Mouse (Mus musculus) v-Abl transformed pro-B cells (cell line): ENCODE measurements around the gene Srrm2.

Experiments
- in situ Hi-C, 2 experiments: fragments of 400-800 bp; cut with MboI; formaldehyde crosslinking; loops; one replicate each; pipeline ENCODE4 v1.15.1; 2025; ENCODE audit not compliant: unreplicated experiment in 2 of 2

Srrm2 gene

DNA sequence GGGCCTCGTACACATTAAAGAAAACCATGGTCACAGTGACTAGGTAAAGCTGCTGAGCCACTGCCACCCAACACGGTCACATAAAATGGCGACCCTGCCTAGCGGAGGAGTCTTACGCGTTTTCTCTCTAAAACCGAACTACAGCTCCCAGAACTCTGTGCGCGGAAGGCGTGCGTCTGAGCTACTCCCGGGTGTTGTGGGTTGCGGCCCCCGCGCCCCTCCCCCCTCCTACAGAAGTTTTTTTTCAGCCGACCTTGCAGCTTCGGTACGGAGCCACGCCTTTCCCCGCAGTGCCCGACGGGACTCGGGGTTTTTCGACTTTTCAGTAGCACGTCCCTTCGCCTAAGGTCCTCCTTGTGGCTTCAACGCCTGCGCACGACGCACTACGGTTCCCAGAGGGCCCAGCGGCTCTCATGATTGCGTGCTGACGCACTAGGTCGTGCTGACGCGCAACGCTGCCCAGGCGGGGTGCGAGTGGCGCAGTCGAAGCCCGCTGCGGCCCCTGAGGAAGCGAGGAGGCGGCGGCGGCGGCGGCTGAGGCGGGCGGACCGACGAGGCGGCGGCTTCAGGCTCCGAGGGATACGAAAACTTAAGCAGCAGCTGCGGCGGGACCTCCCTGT lies 12.5 kb downstream of the Srrm2 start:
- in situ Hi-C loops = no loop called here

DNA sequence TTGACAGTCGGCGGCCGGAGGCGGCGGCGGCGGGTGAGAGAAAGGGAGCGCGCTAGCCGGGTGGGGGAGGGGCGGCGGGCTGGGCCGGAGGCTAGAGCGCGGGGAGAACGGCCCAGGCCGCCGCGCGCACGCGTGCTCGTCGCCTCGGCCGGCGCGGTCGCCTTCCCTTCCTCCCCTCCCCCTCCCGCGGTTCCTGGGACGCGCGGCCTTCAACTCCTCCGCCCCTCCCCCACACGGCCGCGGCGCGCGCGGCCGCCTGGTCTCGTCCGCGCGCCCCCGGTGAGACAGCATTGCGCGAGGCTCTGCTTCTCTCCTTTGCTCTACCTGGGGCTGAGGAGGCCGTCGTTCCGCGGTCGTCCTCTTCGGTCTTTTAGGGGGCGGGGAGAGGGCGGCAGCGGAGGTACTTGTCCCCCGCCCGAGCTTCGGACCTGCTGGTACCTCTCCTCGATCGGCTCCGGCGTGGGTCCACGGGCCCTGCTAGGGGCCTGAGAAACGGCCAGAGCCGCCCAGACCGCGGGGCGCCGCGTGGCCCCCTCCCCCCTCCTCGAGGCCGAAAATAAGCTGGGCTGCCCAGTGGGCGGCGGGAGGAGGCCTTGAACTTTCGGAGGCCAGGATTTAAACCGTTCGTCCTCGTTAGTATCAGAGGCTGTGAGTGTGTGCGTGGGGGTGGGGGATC lies 13.2 kb downstream of the Srrm2 start:
- in situ Hi-C loops = no loop called here

DNA sequence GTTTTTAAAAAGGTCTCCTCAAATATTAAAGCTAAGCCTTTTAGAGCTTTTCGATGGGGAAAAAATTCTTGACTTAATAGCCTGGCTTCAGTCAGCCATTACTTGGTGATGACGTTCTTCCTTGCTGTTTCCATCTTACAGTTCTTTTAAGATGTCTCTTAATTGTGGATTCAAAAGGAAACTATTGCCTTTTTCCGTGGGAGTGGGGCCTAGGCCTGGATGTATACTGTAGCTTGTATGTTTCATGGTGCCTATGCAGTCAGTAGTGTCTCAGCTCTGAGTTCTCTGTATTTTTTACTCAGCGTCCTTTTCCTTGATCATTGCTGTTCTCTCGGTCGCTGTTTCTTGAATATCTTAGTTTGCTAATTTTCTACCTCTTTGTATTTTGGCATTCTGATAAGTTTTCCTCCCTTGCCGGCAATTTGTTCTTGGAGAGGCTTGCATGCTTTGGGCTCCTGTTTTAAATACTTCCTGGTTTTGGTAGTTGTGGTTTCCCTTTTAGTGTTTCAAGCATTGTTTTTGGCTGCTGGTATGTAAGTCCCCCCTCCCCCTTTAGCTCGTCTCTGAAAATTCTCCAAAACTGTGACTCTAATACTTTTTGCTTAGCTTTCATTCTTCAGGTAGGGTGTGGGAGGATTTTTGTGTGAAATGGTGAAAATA lies 14.2 kb downstream of the Srrm2 start:
- in situ Hi-C loops = no loop called here

DNA sequence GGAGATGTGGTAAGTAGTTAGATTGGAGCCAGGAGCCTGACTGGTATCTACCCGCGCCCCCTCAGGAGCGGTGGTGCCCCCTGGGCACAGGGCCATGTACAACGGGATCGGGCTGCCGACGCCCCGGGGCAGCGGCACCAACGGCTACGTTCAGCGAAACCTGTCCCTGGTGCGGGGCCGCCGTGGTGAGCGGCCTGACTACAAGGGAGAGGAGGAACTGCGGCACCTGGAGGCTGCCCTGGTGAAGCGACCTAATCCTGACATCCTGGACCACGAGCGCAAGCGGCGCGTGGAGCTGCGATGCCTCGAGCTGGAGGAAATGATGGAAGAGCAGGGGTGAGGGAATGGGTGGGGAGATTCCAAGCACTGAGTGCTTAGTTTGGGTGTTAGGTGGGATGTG lies 16.5 kb downstream of the Srrm2 start:
- in situ Hi-C loops = no loop called here

DNA sequence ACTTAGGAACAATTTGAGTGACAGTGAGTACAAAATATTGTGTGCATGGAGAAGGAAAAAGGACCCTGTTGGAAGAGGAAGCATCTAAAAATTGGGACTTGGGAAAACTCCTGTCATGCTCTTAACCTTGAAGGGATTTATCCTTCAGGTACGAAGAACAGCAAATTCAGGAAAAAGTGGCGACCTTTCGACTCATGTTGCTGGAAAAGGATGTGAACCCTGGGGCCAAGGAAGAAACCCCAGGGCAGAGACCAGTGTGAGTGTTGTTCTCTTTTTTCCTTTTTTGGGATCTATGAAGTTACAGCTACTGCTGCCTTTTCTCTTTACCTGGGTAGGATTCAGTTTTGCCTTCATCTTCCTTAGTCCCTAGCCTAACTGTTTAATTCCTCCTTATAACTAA lies 17.6 kb downstream of the Srrm2 start:
- in situ Hi-C loops = no loop called here

DNA sequence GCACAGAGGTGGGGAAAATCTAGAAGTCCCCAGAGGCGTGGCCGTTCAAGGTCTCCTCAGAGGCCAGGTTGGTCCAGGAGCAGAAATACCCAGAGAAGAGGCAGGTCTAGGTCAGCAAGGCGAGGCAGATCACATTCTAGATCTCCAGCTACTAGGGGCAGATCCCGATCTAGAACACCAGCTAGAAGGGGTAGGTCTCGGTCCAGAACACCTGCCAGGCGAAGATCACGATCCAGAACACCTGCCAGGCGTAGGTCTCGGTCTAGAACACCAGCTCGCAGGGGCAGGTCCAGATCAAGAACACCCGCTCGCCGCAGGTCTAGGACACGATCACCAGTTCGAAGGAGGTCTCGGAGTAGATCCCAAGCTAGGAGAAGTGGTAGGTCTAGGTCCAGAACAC lies 25.3 kb downstream of the Srrm2 start:
- in situ Hi-C loops = no loop called here

DNA sequence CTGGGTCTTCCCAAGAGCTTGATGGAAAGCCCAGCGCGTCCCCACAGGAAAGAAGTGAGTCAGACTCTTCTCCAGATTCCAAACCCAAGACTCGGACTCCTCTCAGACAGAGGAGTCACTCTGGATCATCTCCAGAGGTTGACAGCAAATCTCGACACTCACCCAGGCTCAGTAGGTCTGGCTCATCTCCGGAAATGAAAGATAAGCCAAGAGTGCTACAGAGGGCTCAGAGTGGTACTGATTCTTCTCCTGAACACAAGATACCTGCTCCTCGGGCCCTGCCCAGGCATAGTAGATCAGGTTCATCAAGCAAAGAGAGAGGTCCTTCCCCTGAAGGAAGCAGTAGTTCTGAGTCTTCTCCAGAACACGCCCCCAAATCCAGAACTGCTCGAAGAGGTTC lies 28.2 kb downstream of the Srrm2 start:
- in situ Hi-C loops = no loop called here

DNA sequence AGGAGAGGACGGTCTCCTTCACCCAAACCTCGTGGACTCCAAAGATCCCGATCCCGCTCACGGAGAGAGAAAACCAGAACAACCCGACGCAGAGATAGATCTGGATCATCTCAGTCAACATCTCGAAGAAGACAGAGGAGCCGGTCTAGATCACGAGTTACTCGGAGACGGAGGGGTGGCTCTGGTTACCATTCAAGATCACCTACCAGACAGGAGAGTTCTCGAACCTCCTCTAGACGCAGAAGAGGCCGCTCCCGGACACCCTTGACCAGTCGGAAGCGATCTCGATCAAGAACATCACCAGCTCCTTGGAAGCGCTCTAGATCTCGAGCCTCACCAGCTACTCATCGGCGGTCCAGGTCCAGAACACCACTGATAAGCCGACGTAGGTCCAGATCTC lies 28.9 kb downstream of the Srrm2 start:
- in situ Hi-C loops = no loop called here

DNA sequence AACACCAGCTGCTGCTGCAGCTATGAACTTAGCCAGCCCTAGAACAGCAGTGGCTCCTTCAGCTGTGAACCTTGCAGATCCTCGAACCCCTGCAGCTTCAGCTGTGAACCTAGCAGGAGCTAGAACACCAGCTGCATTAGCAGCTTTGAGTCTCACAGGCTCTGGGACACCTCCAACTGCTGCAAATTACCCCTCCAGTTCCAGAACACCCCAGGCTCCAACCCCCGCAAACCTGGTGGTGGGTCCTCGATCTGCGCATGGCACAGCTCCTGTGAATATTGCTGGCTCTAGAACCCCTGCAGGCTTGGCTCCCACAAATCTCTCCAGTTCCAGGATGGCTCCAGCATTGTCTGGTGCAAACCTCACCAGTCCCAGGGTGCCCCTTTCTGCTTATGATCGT lies 30.4 kb downstream of the Srrm2 start:
- in situ Hi-C loops = no loop called here

DNA sequence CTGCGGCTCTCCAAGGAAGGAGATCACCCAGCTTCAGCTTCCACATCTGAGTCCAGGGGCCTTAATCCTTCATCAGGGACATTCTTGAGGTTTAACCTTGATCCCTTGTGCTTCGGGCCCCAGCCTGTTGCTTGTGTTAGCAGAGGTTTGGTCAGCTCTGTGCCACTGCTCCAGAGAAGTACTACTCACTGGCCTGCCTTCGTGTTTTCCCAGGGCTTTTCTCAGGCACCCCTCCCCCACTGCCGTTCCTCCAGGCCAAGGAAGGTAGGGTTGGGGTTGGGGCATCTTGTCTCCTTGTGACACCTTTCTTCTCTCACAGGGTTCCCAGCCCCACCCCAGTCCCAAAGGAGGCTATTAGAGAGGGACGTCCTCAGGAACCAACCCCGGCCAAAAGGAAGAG lies 31.8 kb downstream of the Srrm2 start:
- in situ Hi-C loops = no loop called here

DNA sequence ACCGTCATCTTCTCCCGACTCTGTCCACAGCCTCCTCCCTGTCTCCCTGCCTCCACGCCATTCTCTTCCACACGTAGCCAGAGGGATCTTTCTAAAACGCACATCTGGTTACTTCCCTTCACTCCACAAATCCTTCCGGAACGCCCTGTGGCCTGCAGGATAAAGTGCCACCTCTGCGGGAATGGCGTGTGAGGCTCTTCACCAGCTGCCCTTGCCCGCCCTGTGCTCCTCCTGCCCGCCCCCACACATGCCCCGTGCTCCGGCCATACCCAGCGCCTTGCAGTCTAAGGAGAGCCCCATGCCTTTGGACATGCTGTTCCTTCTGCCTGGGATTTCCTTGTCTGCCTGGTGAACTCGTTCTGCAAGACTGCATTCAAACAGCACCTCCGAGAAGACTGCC lies 32.7 kb downstream of the Srrm2 start:
- in situ Hi-C loops = no loop called here

DNA sequence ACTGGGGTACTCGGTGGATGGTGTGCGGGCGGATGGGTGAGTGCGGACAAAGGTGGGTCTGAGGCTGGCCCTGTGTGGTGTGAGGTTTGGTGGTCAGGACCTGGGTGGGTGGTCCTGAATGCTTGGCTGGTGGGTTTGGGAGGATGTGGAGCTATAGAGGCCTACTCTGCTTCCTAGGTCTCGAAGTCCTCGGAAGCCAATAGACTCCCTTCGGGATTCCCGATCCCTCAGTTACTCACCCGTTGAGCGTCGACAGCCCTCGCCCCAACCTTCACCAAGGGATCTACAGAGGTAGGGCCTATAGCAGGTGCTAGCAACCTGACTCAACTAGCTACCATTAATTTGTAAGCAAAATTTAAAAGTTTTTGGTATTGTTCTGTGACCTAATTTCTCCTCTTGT lies 33.3 kb downstream of the Srrm2 start:
- in situ Hi-C loops = no loop called here

DNA sequence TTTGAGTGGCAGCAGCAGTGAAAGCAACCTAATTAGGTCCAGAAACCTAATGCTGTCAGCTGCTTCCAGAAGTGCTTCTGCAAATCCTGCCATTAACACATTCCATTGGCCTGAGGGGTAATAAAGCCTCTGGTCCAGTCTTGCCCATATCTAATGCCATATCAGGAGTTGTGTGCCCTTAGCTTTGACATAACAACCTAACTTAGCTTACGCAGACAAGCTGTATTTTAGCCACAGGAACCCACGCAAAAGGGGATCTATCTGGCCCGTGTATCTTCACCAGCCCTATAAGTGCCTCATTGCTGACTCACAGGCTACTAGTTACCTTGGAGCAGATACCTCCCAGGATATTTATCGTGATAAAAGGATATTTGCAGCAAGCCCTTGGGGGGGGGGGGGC lies 35.3 kb downstream of the Srrm2 start:
- in situ Hi-C loops = no loop called here

DNA sequence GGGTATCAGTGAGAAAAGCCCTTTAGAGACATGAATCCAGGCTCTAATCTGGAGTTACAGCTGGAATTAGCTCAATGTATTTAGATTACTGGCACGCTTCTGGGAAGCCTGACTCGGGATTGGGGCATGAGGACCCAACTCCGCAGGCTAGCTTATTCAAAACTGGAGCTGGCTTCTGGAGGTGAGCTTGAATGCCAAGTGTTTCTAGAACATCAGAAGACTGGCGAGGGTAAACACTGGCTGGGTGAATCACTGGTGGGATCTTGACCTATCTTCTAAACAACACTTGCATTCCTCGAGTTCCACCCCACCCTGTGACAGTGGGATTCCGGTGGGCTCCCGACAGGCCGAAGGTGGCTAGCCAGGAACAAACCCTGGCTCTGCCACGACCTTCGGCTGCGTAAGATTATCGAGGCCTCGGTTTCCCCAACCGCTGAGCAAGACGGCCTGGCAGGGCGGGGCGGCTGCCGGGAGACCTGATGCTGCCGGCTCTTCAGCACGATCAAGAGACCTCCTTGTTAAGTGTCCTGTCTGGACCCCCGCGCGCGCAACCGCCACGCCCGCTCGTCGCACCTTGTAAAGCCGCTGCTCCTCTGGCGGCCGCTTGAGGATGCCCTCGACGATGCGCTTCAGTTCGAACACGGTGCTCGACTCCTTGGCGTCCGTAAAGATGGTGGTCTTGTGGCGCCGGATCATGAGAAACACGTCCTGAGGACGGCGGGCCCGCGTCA lies 38.1 kb downstream of the Srrm2 start:
- in situ Hi-C loops = no loop called here

DNA sequence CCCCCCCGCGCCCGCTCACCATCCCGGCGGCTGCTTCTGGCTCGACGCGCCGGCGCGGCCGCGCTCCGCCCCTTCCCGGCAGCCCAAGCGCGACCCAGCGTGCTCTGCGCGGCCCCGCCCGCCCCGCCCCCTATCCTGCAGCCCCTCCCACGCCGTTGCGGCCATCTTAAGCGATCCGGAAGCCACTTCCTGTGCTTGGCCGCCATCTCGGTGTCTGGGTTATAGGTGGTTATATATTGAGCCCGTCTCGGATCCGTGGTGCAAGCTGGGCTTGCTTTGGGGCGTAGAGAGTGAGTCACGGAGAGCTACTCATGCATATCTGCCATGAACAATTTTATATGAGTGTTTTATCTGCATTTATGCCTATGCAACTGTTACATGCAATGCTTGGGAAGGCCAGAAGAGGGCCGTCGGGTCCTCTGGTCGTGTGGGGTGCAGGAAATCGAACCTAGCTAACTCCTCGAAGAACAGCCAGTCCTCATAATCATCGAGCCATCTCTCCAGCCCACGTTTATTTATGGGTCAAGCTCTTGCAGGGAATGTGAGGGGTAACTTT lies 38.8 kb downstream of the Srrm2 start, which contains the start of gene Elob:
TSS of gene Elob (minus strand) at position 73 of the 556 bp plus-strand sequence.
- in situ Hi-C loops = no loop called here

DNA sequence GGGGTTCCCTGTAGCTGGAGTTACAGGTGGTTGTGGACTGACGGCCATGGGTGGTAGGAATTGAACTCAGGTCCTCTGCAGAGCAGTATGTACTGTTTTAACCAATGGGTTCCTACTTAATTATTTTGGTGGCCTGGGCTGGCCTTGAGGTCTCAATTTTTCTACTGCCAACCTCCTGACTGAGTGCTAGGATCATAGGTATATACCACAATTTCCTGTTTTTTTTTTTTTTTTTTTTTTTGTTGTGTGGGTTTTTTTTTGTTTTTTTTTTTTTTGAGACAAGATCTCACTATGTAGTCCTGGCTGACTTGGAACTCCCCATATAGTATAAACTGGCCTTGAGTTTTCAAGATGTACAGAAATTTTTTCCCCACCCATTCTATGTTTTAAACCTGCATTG lies 40.9 kb downstream of the Srrm2 start:
- in situ Hi-C loops = no loop called here

DNA sequence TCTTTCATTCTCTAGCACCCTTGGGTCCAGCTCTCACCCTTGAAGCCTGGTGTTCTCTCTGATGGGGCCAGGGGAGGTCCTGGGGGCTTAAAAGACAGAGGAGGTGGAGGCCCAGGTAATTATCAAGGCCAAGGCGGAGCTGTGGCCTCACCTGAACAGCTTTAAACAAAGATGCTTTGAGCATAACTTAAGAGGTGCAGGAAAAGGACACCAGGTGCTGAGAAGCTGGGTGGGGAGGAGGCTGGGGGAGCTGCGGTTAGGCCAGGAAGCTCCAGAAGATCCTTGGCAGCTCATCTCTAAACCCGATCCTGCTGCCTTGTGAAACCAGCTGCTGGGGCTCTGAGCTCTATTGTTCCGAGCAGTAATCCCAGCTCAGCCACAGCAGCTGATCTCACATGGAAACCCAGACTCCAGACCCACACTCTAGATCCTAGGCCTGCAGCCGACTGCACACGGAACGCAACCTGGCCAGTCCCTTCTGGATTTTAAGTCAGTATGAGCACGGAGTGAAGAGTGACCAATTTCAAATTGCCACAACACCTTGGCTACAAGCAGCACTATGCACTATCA lies 45.8 kb downstream of the Srrm2 start, which contains the start of gene Prss33:
TSS of gene Prss33 (minus strand) at position 51 of the 570 bp plus-strand sequence.
- in situ Hi-C loops = no loop called here

DNA sequence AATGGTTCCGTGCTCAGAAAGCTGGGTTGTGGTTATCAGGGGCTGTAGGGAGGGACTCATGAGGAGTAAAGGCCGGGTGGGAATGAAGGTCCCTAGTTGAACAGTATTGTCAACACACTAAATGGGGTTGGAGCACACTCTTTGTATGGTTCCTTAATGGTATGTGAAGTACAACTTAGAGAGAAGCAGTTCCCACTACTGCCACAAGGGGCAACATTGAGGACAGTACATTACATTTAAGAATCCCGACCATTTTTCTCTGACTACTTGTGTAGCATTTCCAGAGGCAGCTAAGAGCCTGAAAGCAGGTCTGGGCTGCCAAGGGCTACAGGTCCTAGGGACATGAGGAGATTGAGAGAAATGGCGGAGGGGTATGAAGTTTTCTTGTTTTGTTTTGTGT lies 50.8 kb downstream of the Srrm2 start:
- in situ Hi-C loops = no loop called here

DNA sequence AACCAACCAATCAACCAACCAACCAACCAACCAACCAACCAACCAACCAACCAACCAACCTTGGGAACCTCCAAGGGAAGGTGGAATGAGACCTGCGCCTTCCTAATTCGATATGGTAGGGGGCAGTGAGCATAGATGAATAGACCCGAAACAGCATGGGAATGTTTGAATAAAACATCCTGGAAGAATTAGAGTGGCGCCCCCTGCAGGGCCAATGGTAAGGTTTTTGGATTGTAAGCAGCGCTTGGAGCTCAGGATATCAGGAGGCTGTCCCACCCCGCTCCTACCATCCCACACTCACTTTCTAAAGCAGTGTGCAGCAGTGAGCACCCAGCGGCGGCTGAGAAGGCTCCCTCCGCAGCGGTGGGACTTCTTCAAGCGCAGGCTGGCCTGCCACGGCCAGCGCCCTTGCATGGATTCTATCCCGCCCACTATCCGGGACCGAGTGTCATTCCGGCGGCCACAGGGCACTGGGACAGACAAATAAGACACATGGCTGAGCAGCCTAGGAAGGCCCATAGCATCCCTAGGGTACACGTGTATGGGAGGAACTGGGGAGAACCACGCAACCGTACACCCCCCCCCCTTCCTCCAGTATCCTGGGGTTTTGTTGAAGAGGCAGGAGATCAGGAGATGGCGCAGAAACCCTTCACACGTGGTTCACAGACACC lies 52.9 kb downstream of the Srrm2 start:
- in situ Hi-C loops = no loop called here

DNA sequence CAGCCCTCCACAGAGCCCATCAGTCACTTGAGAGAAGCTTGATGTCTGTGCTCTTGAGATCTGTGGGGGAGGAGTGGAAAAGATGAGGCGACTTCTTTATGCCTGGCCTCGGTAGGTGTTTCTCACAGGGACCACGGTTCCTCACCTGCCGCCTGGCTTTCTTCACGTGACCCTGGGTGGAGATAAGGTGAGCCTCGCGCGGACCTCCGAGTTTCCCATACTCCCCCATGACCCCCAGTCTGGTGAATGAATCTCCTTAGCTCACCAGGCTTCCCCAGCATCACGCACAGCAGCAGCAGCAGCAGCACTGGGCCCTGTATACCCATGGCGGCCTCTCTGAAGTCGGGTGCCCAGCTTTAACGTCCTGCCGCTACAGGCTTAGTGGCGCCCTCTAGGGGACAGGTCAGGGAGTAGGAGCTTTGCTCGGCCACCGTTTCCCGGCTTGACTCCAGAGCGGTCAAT lies 53.5 kb downstream of the Srrm2 start, which contains the start of the genes Prss32 and Prss41:
TSS of gene Prss32 (plus strand) at position 44 of the 462 bp plus-strand sequence.
TSS of gene Prss41 (minus strand) at position 361 of the 462 bp plus-strand sequence.
- in situ Hi-C loops = no loop called here
